Mouse (Mus musculus) midbrain, embryonic 16.5 days (tissue): ENCODE measurements around the gene Amdhd1. TPM values are rescaled to one million over a fixed set of nuclear protein-coding genes. Genes with fewer than 3 reads are reported as not detected.

Source experiments
- ATAC-seq: fragments of 200-750 bp; cut with Nextera tagmentation; 2 replicates; pipeline ENCODE4 v1.8.0; 2017; ENCODE audit warnings: moderate TSS enrichment
- H3K27ac ChIP-seq: fragments of 300-500 bp; sonication (generic); 2 replicates; pipeline ENCODE4 v1.5.1; 2014; ENCODE audit warnings: mild to moderate bottlenecking, low read length, mixed read lengths
- H3K27me3 ChIP-seq: fragments of 300-500 bp; sonication (generic); 2 replicates; pipeline ENCODE4 v1.6.1; 2014; ENCODE audit warnings: low read depth, low read length, mixed read lengths; ENCODE audit not compliant: control insufficient read depth, insufficient read depth
- H3K36me3 ChIP-seq: fragments of 300-500 bp; sonication (generic); 2 replicates; pipeline ENCODE4 v1.6.1; 2014; ENCODE audit warnings: mild to moderate bottlenecking, low read length, moderate library complexity, mixed read lengths; ENCODE audit not compliant: control insufficient read depth, insufficient read depth
- H3K4me1 ChIP-seq: fragments of 300-500 bp; sonication (generic); 2 replicates; pipeline ENCODE4 v1.6.1; 2014; ENCODE audit warnings: mild to moderate bottlenecking, low read length, mixed read lengths; ENCODE audit not compliant: control insufficient read depth, insufficient read depth
- H3K4me2 ChIP-seq: fragments of 300-500 bp; sonication (generic); 2 replicates; pipeline ENCODE4 v1.6.1; 2014; ENCODE audit warnings: mild to moderate bottlenecking, low read length, mixed read lengths
- H3K4me3 ChIP-seq: fragments of 300-500 bp; sonication (generic); 2 replicates; pipeline ENCODE4 v1.5.1; 2014; ENCODE audit warnings: low read depth, mild to moderate bottlenecking, low read length, moderate library complexity, mixed read lengths
- H3K9ac ChIP-seq: fragments of 300-500 bp; sonication (generic); 2 replicates; pipeline ENCODE4 v1.6.1; 2014; ENCODE audit warnings: low read depth, low read length, mixed read lengths
- H3K9me3 ChIP-seq: fragments of 300-500 bp; sonication (generic); replicated peaks from 2 replicates; pipeline ENCODE4 v1.6.1; 2014; ENCODE audit warnings: mild to moderate bottlenecking, low read length, mixed read lengths; ENCODE audit not compliant: control insufficient read depth, poor library complexity, severe bottlenecking
- WGBS: fragments of 180-500 bp; shearing (Covaris S2); extraction: QIAGEN DNeasy Blood & Tissue Kit; methylation state at CpG from one replicate; pipeline ENCODE4 v1.1.7; 2014; 5-methylcytosine and 5-hydroxymethylcytosine counted together
- polyA plus RNA-seq: library from polyadenylated mRNA; unstranded; fragments of >200 nt; fragmentation: Nextera tagmentation; extraction: Ambion mirVana; gene quantifications from 2 replicates; pipeline ENCODE4 v1.2.1, GENCODE M21; 2015

Gene Amdhd1
- polyA plus RNA-seq, 1 experiment from 2014 or later: not detected

GRCm38 (mm10) chr10:93544172-93544571, 4.3 kb upstream of the Amdhd1 start:
- no peak overlapping the region for H3K4me3 ChIP-seq
- no peak for ATAC-seq
- no peak overlapping the region for H3K27ac ChIP-seq
- H3K9me3 ChIP-seq: no peaks in the 10 kb centered on the region
- H3K9ac ChIP-seq: no peak overlapping the region
- H3K27me3 ChIP-seq: no peaks in the 10 kb centered on the region
- WGBS: 85% methylated on average over 5 of the region's 5 CpGs
- no peak overlapping the region for H3K4me2 ChIP-seq
- no peaks in the 10 kb centered on the region for H3K36me3 ChIP-seq
- 0 out of 2 replicates have a peak, but pooled peaks cover 2% of the 10 kb centered on the region for H3K4me1 ChIP-seq

- Histone ChIP-seq H3K4me1 (0 out of 2 replicates have a peak, but pooled peaks cover 2% of the 10 kb centered on the region), H3K4me3 (no peak overlapping the region), H3K27me3 (no peaks in the 10 kb centered on the region), H3K36me3 (no peaks in the 10 kb centered on the region), H3K27ac (no peak overlapping the region), H3K9me3 (no peaks in the 10 kb centered on the region), H3K9ac (no peak overlapping the region), H3K4me2 (no peak overlapping the region)
- WGBS: 58% methylated on average over 6 of the region's 6 CpGs
- no peak for ATAC-seq
These were observed 3.3 kb upstream of the Amdhd1 start for GRCm38 (mm10) chr10:93543176-93543575.

- ATAC-seq: no peak
- no peaks in the 10 kb centered on the region for H3K27me3 ChIP-seq
- no peak overlapping the region for H3K27ac ChIP-seq
- H3K36me3 ChIP-seq: no peaks in the 10 kb centered on the region
- H3K9me3 ChIP-seq: no peaks in the 10 kb centered on the region
- no peak overlapping the region for H3K4me3 ChIP-seq
- H3K4me1 ChIP-seq: 0 out of 2 replicates have a peak, but pooled peaks cover 2% of the 10 kb centered on the region
- H3K9ac ChIP-seq: no peak overlapping the region
- 16% methylated on average over 4 of the region's 4 CpGs for WGBS
- no peak overlapping the region for H3K4me2 ChIP-seq
These were observed 2.5 kb upstream of the Amdhd1 start for GRCm38 (mm10) chr10:93542356-93542755.

GRCm38 (mm10) chr10:93541585-93541984, 1.8 kb upstream of the Amdhd1 start:
- no peaks in the 10 kb centered on the region for H3K9me3 ChIP-seq
- no peak overlapping the region for H3K27ac ChIP-seq
- ATAC-seq: no peak
- no peaks in the 10 kb centered on the region for H3K36me3 ChIP-seq
- 0 out of 2 replicates have a peak, but pooled peaks cover 2% of the 10 kb centered on the region for H3K4me1 ChIP-seq
- no peak overlapping the region for H3K9ac ChIP-seq
- no peak overlapping the region for H3K4me3 ChIP-seq
- peaks cover under 1% of the 10 kb centered on the region; the same call in 1 of the 2 replicates for H3K27me3 ChIP-seq
- H3K4me2 ChIP-seq: no peak overlapping the region
- WGBS: 89% methylated on average over 1 of the region's 1 CpGs

GRCm38 (mm10) chr10:93540431-93541210, 788 bp upstream of the Amdhd1 start, which contains the start of gene Ccdc38:
TSS of gene Ccdc38 (plus strand) at chr10:93540632.
- ATAC-seq: no peak
- Histone ChIP-seq H3K4me1 (0 out of 2 replicates have a peak, but pooled peaks cover 2% of the 10 kb centered on the region), H3K9ac (peak within 1 kb of the TSS; percentile 2; the same call in 1 of the 2 replicates), H3K36me3 (no peaks in the 10 kb centered on the region), H3K4me3 (peak within 1 kb of the TSS; percentile 28), H3K27ac (no peak within 1 kb of the TSS), H3K9me3 (no peaks in the 10 kb centered on the region), H3K4me2 (peak within 1 kb of the TSS; percentile 55), H3K27me3 (peaks cover 3% of the 10 kb centered on the region; the same call in 1 of the 2 replicates)
- 74% methylated on average over 17 of the region's 17 CpGs for WGBS

GRCm38 (mm10) chr10:93538818-93539217, 1.0 kb downstream of the Amdhd1 start:
- Histone ChIP-seq H3K4me3 (no peak overlapping the region), H3K4me2 (no peak overlapping the region), H3K9ac (no peak overlapping the region), H3K27me3 (peaks cover 3% of the 10 kb centered on the region), H3K9me3 (no peaks in the 10 kb centered on the region), H3K36me3 (no peaks in the 10 kb centered on the region), H3K27ac (no peak overlapping the region), H3K4me1 (peaks cover 7% of the 10 kb centered on the region; the same call in 1 of the 2 replicates)
- no peak for ATAC-seq
- 62% methylated on average over 6 of the region's 6 CpGs for WGBS

- no peak overlapping the region for H3K9ac ChIP-seq
- no peak overlapping the region for H3K4me2 ChIP-seq
- no peak overlapping the region for H3K27ac ChIP-seq
- peaks cover 7% of the 10 kb centered on the region; the same call in 1 of the 2 replicates for H3K4me1 ChIP-seq
- ATAC-seq: no peak
- H3K9me3 ChIP-seq: no peaks in the 10 kb centered on the region
- no peaks in the 10 kb centered on the region for H3K36me3 ChIP-seq
- H3K27me3 ChIP-seq: peaks cover 3% of the 10 kb centered on the region
- no peak overlapping the region for H3K4me3 ChIP-seq
- 89% methylated on average over 2 of the region's 2 CpGs for WGBS
These were observed 1.5 kb downstream of the Amdhd1 start for GRCm38 (mm10) chr10:93538287-93538686.

- Histone ChIP-seq H3K4me1 (no peaks in the 10 kb centered on the region), H3K36me3 (no peaks in the 10 kb centered on the region), H3K9ac (no peak overlapping the region), H3K27ac (no peak overlapping the region), H3K27me3 (no peaks in the 10 kb centered on the region), H3K4me3 (no peak overlapping the region), H3K4me2 (no peak overlapping the region), H3K9me3 (peaks cover 7% of the 10 kb centered on the region; the same call in 1 of the 2 replicates)
- no peak for ATAC-seq
- WGBS: 83% methylated on average over 1 of the region's 1 CpGs
These were observed 14.5 kb downstream of the Amdhd1 start for GRCm38 (mm10) chr10:93525329-93525728.

- Histone ChIP-seq H3K27me3 (no peaks in the 10 kb centered on the region), H3K4me3 (no peak overlapping the region), H3K36me3 (no peaks in the 10 kb centered on the region), H3K27ac (no peak overlapping the region), H3K4me1 (no peaks in the 10 kb centered on the region), H3K9ac (no peak overlapping the region), H3K9me3 (no peaks in the 10 kb centered on the region), H3K4me2 (no peak overlapping the region)
- WGBS: 65% methylated on average over 4 of the region's 4 CpGs
- no peak for ATAC-seq
These were observed 18.8 kb downstream of the Amdhd1 start for GRCm38 (mm10) chr10:93520994-93521393.
